Mouse (Mus musculus) kidney, adult 2 months (tissue): ENCODE data around the gene Armc12. TPM values are rescaled to one million over a fixed set of nuclear protein-coding genes. Genes with fewer than 3 reads are reported as not detected.
"Not testable (repeated sequence)": the region's sequence is repeated elsewhere in the genome, so short reads cannot be mapped to it uniquely, and the experiment has no call there.

Source experiments
- DNase-seq: peaks from one replicate; pipeline ENCODE4 v3.0.0; 2021
- H3K27ac ChIP-seq: fragments of 200-500 bp; 2 replicates; pipeline ENCODE4 v1.5.1; 2012; ENCODE audit warnings: low read depth, low read length, control low read depth, inconsistent platforms; ENCODE audit not compliant: insufficient read depth
- H3K27me3 ChIP-seq: fragments of 200-500 bp; replicated peaks from 2 replicates; pipeline ENCODE4 v1.6.1; 2012; ENCODE audit warnings: mild to moderate bottlenecking, moderate library complexity, low read length, inconsistent platforms; ENCODE audit not compliant: control insufficient read depth, insufficient read depth
- H3K36me3 ChIP-seq: fragments of 200-500 bp; 2 replicates; pipeline ENCODE4 v1.6.1; 2012; ENCODE audit warnings: mild to moderate bottlenecking, moderate library complexity, low read length, inconsistent platforms; ENCODE audit not compliant: control insufficient read depth, insufficient read depth
- H3K4me1 ChIP-seq: fragments of 200-500 bp; 2 replicates; pipeline ENCODE4 v1.6.1; 2011; ENCODE audit warnings: low read length; ENCODE audit not compliant: control insufficient read depth, insufficient read depth
- H3K4me3 ChIP-seq: fragments of 200-500 bp; 2 replicates; pipeline ENCODE4 v1.5.1; 2011; ENCODE audit warnings: mild to moderate bottlenecking, low read depth, low read length, control low read depth; ENCODE audit not compliant: insufficient read depth
- CTCF ChIP-seq: fragments of 200-500 bp; conservative IDR thresholded peaks from 2 replicates; pipeline ENCODE4 v1.5.1; 2011; ENCODE audit warnings: low read depth, mild to moderate bottlenecking, control low read depth, low read length, moderate library complexity, mixed read lengths; ENCODE audit not compliant: insufficient read depth, insufficient read length
- POLR2A ChIP-seq: fragments of 200-500 bp; IDR thresholded peaks from one replicate; pipeline ENCODE4 v1.6.1; 2011; ENCODE audit warnings: low read depth, low read length, control low read depth
- WGBS: fragments of 180-500 bp; shearing (Covaris S2); methylation state at CpG from one replicate; pipeline ENCODE4 v1.1.7; 2018; 5-methylcytosine and 5-hydroxymethylcytosine counted together
- polyA plus RNA-seq: library from polyadenylated mRNA; depleted of rRNA; stranded (reverse); fragments of >200 nt; gene quantifications from 2 replicates; pipeline ENCODE4 v1.2.3, GENCODE M21; 2012

The Armc12 gene
- polyA plus RNA-seq, 1 experiment, result not detected

- WGBS, result 93% methylated on average over 13 of the region's 13 CpGs
- TF ChIP-seq POLR2A, result no peak
- TF ChIP-seq CTCF, result no peak
These were observed 2.7 kb downstream of the Armc12 start for GRCm38 (mm10) chr17:28533327-28533726.

GRCm38 (mm10) chr17:28537881-28538280 lies 7.3 kb downstream of the Armc12 start:
- Histone ChIP-seq H3K27me3 (no peaks in the 10 kb centered on the region), H3K4me3 (no peak overlapping the region), H3K27ac (no peak overlapping the region), H3K36me3 (no peaks in the 10 kb centered on the region), H3K4me1 (no peaks in the 10 kb centered on the region)
- WGBS, result 57% methylated on average over 12 of the region's 12 CpGs
- TF ChIP-seq POLR2A, result no peak
- TF ChIP-seq CTCF, result 0 out of 2 replicates have a peak, but pooled peaks have one; percentile 1
- no peak for DNase-seq

More at GRCm38 (mm10) chr17:28533327-28533726, 2.7 kb downstream of the Armc12 start:
- Histone ChIP-seq H3K27ac (no peak overlapping the region), H3K36me3 (no peaks in the 10 kb centered on the region), H3K4me3 (no peak overlapping the region), H3K4me1 (peaks cover 3% of the 10 kb centered on the region; the same call in 1 of the 2 replicates), H3K27me3 (no peaks in the 10 kb centered on the region)
- no peak for DNase-seq

- Histone ChIP-seq H3K4me1 (no peaks in the 10 kb centered on the region), H3K27ac (no peak overlapping the region), H3K27me3 (no peaks in the 10 kb centered on the region), H3K4me3 (no peak overlapping the region), H3K36me3 (no peaks in the 10 kb centered on the region)
- WGBS, result 84% methylated on average over 1 of the region's 1 CpGs
- TF ChIP-seq POLR2A, result no peak
- no peak for TF ChIP-seq CTCF
- peak; percentile 24 for DNase-seq
These were observed 16.3 kb downstream of the Armc12 start for GRCm38 (mm10) chr17:28546925-28547324.

GRCm38 (mm10) chr17:28548550-28548949 lies 17.9 kb downstream of the Armc12 start:
- WGBS, result 68% methylated on average over 11 of the region's 11 CpGs
- H3K27me3 ChIP-seq, result no peaks in the 10 kb centered on the region
- no peaks in the 10 kb centered on the region for H3K4me1 ChIP-seq
- no peaks in the 10 kb centered on the region for H3K36me3 ChIP-seq
- DNase-seq, result no peak
- no peak overlapping the region for H3K27ac ChIP-seq
- TF ChIP-seq CTCF, result no peak
- TF ChIP-seq POLR2A, result no peak
- no peak overlapping the region for H3K4me3 ChIP-seq

GRCm38 (mm10) chr17:28549111-28549510 lies 18.5 kb downstream of the Armc12 start, which contains the start of gene Clpsl2:
Gene Clpsl2 (plus strand): TSS chr17:28549411.
- no peak for TF ChIP-seq POLR2A
- TF ChIP-seq CTCF, result no peak
- no peaks in the 10 kb centered on the region for H3K27me3 ChIP-seq
- H3K4me1 ChIP-seq, result no peaks in the 10 kb centered on the region
- DNase-seq, result no peak
- H3K27ac ChIP-seq, result no peak within 1 kb of the TSS
- H3K36me3 ChIP-seq, result no peaks in the 10 kb centered on the region
- WGBS, result 78% methylated on average over 14 of the region's 14 CpGs
- no peak within 1 kb of the TSS for H3K4me3 ChIP-seq

GRCm38 (mm10) chr17:28553040-28553793 lies 22.6 kb downstream of the Armc12 start:
- WGBS, result 8% methylated on average over 14 of the region's 14 CpGs
- Histone ChIP-seq H3K4me1 (no peaks in the 10 kb centered on the region), H3K4me3 (no peak overlapping the region), H3K27me3 (no peaks in the 10 kb centered on the region), H3K36me3 (no peaks in the 10 kb centered on the region), H3K27ac (no peak overlapping the region)
- no peak for TF ChIP-seq POLR2A
- TF ChIP-seq CTCF, result peak; percentile 97
- DNase-seq, result peak; percentile 70

GRCm38 (mm10) chr17:28554021-28554420 lies 23.4 kb downstream of the Armc12 start:
- not testable (repeated sequence) for DNase-seq, H3K27me3 ChIP-seq, H3K4me1 ChIP-seq, H3K27ac ChIP-seq, H3K36me3 ChIP-seq, H3K4me3 ChIP-seq
- WGBS, result 95% methylated on average over 4 of the region's 4 CpGs
